Mouse (Mus musculus): ENCODE data around the gene Phf7.

DNA sequence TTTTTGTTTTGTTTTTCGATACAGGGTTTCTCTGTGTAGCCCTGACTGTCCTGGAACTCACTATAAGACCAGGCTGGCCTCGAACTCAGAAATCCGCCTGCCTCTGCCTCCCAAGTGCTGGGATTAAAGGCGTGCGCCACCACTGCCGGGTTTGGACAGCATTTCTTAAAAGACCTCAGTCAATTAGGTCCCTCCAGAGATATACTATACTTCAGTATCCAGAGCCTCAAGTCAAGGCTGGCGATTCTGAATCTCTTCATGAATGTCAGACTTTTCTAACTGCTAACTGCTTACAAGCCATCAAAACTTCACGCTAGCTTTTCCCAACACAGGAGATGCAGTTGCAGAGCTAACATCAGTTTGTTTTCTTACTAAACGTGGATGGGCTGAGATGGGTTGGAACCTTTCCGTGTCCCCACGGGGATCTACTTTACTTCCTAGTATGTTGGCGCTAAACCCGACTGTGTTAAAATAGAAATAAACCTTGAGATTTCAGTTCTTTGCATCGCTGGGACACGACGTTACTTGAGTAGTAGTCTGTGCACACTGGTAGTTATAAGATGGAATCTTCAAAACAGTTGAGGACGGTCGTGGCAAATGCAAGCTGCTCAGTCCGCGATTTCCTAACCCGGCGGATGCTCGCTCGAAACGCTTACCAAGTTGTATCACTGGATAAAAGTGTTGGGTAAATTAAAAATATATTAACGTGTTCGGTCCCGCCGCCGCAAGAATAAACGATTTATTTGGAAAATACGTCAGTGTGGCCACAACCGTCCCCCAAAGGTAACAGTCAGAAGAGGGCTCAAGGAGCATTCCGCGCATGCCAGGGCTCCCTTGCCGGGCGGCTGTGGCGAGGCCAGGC lies 664 bp downstream of the Phf7 start:
- TF ChIP-seq CTCF (IDR thresholded peaks at IDR 0.05; ENCODE audit: borderline replicate concordance, extremely low read depth, insufficient read depth, insufficient read length): no peak
- no peak for TF ChIP-seq POLR2A (IDR thresholded peaks at IDR 0.05; ENCODE audit: borderline replicate concordance, extremely low read depth, insufficient read depth, insufficient read length, poor library complexity, severe bottlenecking)

Data from brain, embryonic 14.5 days (tissue).